Mouse (Mus musculus) bone marrow, adult 2 months (tissue): ENCODE measurements around the gene Bace2.

Experiments
- CTCF ChIP-seq: fragments of 200-500 bp; IDR thresholded peaks from 2 replicates; pipeline ENCODE4 v1.5.1; 2011; ENCODE audit warnings: low read length, control low read depth; ENCODE audit not compliant: control insufficient read depth, insufficient read depth
- POLR2A ChIP-seq: fragments of 200-500 bp; IDR thresholded peaks from 2 replicates; pipeline ENCODE4 v1.6.1; 2011; ENCODE audit warnings: low read depth, mild to moderate bottlenecking, control low read depth, low read length, borderline replicate concordance; ENCODE audit not compliant: control insufficient read depth

- TF ChIP-seq CTCF (no peak), POLR2A (no peak)
These were observed 122.1 kb downstream of the Bace2 start for GRCm38 (mm10) chr16:97478655-97479054.
